Mouse (Mus musculus): ENCODE results near the gene Zfp990.
"Not testable (repeated sequence)": the region's sequence is repeated elsewhere in the genome, so short reads cannot be mapped to it uniquely, and the experiment has no call there.

DNA sequence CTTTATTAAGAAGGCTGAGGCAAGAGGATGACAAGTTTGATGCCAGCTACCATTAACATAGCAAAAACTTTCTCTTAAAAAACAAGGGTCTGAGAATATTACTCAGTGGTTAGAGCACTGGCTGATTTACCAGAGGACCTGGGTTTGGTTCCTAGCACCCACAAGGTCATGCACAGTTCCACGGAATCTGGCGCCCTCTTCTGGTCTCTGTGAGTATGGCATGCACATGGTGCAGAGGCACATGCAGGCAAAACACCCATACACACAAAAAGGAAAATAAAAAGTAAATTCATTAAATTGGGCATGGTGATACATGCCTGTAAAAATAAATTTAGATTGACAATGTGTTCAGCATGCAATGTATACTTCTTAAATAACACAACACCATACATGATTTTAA is 34.5 kb downstream of the Zfp990 start:
- TF ChIP-seq POLR2A (IDR thresholded peaks at IDR 0.05; ENCODE audit: low read depth, low read length); CTCF (conservative IDR thresholded peaks at IDR 0.05; ENCODE audit: insufficient read depth, insufficient read length, low read depth, low read length): not testable (repeated sequence)

All from kidney, adult 2 months (tissue).